ENCODE assay signal across 19 mouse cellular contexts in genomic region chr3:32886386-32886785, GRCm38 (mm10).
"Had no signal": no experiment of that assay in that cellular context is flagged by ENCODE, and none has a peak within 500 bp of the region (broad histone marks: within the 10 kb centered on the region; RNA-seq: fewer than 3 reads in every experiment).

No protein-coding gene starts in this region.

- DNase-seq: lung, adult 18-20 months; lung, embryonic 14.5 days; lung, postnatal 10 days; lung, postnatal 4 days; midbrain, embryonic 14.5 days; retina, postnatal 1 day; right cerebral cortex, adult 18-20 months; right cerebral cortex, postnatal 25 days; right cerebral cortex, postnatal 4 days; thymus, adult 2 months; thymus, postnatal 25 days; thymus, postnatal 4 days had no signal

- H3K4me3 ChIP-seq: midbrain, embryonic 10.5 days; midbrain, embryonic 12.5 days; myocyte; neural tube, embryonic 13.5 days; neural tube, embryonic 15.5 days; stomach, embryonic 15.5 days had no signal

- H3K27ac ChIP-seq: midbrain, embryonic 10.5 days; midbrain, embryonic 12.5 days; neural tube, embryonic 13.5 days; neural tube, embryonic 15.5 days; stomach, embryonic 15.5 days; stomach, postnatal 0 days had no signal
